Mouse (Mus musculus): ENCODE data around the gene Rnf40. TPM values are rescaled to one million over a fixed set of nuclear protein-coding genes. Genes with fewer than 3 reads are reported as not detected.
"Not testable (repeated sequence)": the region's sequence is repeated elsewhere in the genome, so short reads cannot be mapped to it uniquely, and the experiment has no call there.

Rnf40 gene
- total RNA-seq, 2 experiments from 2014 or later, result 26.9 to 37.8 TPM

- no peak for DNase-seq
Measured at GRCm38 (mm10) chr7:127602903-127603302, 14.3 kb downstream of the Rnf40 start.

GRCm38 (mm10) chr7:127604256-127604655 lies 15.7 kb downstream of the Rnf40 start:
- DNase-seq, result no peak

GRCm38 (mm10) chr7:127607150-127607549 lies 18.6 kb downstream of the Rnf40 start:
- no peak for DNase-seq

GRCm38 (mm10) chr7:127611011-127611410 lies 22.4 kb downstream of the Rnf40 start:
- DNase-seq, result no peak

- DNase-seq, result no peak
Measured at GRCm38 (mm10) chr7:127611561-127611960, 23.0 kb downstream of the Rnf40 start.

- DNase-seq, result no peak
Measured at GRCm38 (mm10) chr7:127613501-127613900, 24.9 kb downstream of the Rnf40 start.

GRCm38 (mm10) chr7:127614091-127614490 lies 25.5 kb downstream of the Rnf40 start:
- no peak for DNase-seq

GRCm38 (mm10) chr7:127614511-127614890 lies 25.9 kb downstream of the Rnf40 start:
- no peak for DNase-seq

GRCm38 (mm10) chr7:127614891-127615843 lies 26.6 kb downstream of the Rnf40 start, which contains the start of gene Zfp629:
Gene Zfp629, minus strand, starts transcription at chr7:127615797.
- peak; percentile 63 for DNase-seq

GRCm38 (mm10) chr7:127616336-127616735 lies 27.8 kb downstream of the Rnf40 start:
- no peak for DNase-seq

GRCm38 (mm10) chr7:127616881-127617280 lies 28.3 kb downstream of the Rnf40 start:
- no peak for DNase-seq

GRCm38 (mm10) chr7:127617962-127618361 lies 29.4 kb downstream of the Rnf40 start:
- no peak for DNase-seq

GRCm38 (mm10) chr7:127618402-127618801 lies 29.8 kb downstream of the Rnf40 start:
- not testable (repeated sequence) for DNase-seq

- DNase-seq, result no peak
Measured at GRCm38 (mm10) chr7:127626039-127626438, 37.5 kb downstream of the Rnf40 start.

- no peak for DNase-seq
Measured at GRCm38 (mm10) chr7:127626471-127626870, 37.9 kb downstream of the Rnf40 start.

- DNase-seq, result no peak
Measured at GRCm38 (mm10) chr7:127628646-127629045, 40.1 kb downstream of the Rnf40 start.

- DNase-seq, result no peak
Measured at GRCm38 (mm10) chr7:127631416-127631815, 42.8 kb downstream of the Rnf40 start.

- peak; percentile 79 for DNase-seq
Measured at GRCm38 (mm10) chr7:127636963-127637362, 48.4 kb downstream of the Rnf40 start.

GRCm38 (mm10) chr7:127641260-127641659 lies 52.7 kb downstream of the Rnf40 start:
- DNase-seq, result no peak

- no peak for DNase-seq
Measured at GRCm38 (mm10) chr7:127642254-127642653, 53.7 kb downstream of the Rnf40 start.

- DNase-seq, result no peak
Measured at GRCm38 (mm10) chr7:127646363-127646762, 57.8 kb downstream of the Rnf40 start.

- not testable (repeated sequence) for DNase-seq
Measured at GRCm38 (mm10) chr7:127647576-127647975, 59.0 kb downstream of the Rnf40 start.

GRCm38 (mm10) chr7:127648516-127649201 lies 60.1 kb downstream of the Rnf40 start:
- DNase-seq, result no peak
